Mouse (Mus musculus): ENCODE measurements around the gene Smad1. TPM values are rescaled to one million over a fixed set of nuclear protein-coding genes. Genes with fewer than 3 reads are reported as not detected.

Gene Smad1
- total RNA-seq, 2 experiments from 2014 or later, result 16.4 to 18.2 TPM

DNA sequence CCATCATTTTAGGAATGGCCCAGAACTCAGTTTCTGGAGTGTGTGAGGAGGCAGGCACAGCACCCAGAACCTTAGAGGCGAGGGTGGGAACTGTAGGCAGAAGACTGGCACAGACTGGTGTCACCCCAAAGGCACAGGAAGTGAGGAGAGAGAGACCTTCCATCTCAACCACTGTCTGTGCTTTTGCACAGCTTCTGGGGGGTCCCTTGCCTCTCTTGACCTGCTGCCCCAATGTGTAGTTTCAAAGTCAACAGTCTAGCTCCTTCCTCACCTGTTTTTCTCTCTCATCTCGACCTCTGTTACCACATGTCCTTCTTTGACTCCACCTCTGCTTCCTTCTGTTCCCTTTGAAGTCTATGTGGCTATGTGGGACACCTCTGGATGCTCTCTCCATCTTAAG is 88.5 kb downstream of the Smad1 start:
- no peak for ATAC-seq (replicated peaks; ENCODE audit: poor library complexity, severe bottlenecking)

- no peak for ATAC-seq (replicated peaks; ENCODE audit: poor library complexity, severe bottlenecking)
Observed at GRCm38 (mm10) chr8:79305941-79306340, 93.4 kb downstream of the Smad1 start.

DNA sequence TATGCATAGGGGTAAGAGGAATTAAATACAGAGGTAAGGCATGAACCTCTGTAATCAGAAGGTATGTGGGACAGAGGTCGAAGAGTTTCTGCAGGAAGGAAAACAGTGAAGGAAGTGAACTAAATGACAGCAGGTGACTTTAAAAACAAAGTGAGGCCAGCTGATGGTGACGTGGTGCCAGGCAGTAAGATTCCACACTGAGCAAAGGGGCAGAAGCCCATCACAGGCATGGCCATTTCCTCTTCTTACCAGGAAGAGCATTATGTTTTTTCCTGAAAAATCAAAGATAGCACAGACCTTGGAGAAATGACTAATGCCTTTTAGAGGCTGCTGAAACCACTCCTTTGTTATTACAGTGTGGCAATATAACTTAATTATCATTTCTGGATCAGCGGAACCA is 97.8 kb downstream of the Smad1 start:
- ATAC-seq (replicated peaks; ENCODE audit: poor library complexity, severe bottlenecking), result no peak

- ATAC-seq (replicated peaks; ENCODE audit: poor library complexity, severe bottlenecking), result peak; percentile 52
Observed at GRCm38 (mm10) chr8:79299704-79300103, 99.6 kb downstream of the Smad1 start.

DNA sequence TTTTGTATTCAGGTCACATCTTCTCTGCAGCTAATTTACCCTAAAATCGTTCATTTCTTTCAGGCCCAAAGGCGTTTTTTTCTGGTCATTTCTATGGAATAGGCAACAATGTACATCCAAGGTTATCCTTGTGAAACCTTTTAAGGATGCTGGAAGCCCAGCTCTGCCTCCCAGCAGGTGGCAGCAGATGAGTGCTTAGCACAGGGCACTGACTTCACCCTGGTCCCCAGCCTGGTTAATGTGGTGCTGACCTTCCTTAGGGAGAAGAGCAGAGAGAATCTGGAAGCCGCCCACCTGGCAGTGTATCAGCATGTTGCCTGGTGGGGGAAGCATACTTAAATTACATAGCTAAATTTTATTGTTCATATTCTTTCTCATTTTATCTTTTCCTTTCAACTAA is 101.6 kb downstream of the Smad1 start:
- ATAC-seq (replicated peaks; ENCODE audit: poor library complexity, severe bottlenecking), result no peak

DNA sequence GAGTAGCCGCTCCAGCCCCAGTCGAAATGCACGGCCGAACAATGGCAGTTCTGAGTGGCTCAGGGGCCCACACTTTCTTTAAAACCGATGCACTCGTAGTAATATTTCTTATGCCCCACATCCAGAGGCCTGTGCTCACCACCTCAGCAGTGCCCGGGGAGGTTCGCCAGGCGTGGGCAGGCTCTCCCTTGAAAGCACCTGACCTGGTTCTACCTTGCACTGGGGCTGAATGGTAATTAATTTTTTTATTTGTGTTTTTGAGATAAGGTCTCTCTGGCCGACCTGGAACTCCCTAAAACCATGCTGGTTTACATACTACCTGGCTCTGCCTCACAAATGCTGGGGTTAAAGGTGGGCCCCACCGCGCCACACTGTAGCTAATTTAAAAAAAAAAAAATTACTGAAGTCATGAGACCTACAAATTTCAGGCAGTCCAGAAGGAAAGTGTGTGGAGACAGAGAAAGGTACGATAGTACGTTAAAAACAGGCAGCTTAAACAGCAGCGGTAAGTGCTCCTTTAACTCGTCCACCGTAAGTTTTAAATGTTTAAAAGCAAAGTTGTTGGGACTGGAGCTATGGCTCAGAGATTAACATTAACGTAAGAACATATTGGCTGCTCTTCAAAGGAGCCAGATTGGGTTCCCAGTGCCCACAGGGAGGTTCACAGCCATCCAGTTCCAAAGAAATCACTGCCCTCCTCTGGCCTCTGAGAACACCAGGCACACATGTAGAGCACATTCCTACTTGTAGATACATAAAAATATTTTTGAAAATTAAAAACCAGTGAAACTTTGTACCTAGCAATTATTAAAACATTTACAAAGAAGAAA is 103.8 kb downstream of the Smad1 start:
- no peak for ATAC-seq (replicated peaks; ENCODE audit: poor library complexity, severe bottlenecking)

DNA sequence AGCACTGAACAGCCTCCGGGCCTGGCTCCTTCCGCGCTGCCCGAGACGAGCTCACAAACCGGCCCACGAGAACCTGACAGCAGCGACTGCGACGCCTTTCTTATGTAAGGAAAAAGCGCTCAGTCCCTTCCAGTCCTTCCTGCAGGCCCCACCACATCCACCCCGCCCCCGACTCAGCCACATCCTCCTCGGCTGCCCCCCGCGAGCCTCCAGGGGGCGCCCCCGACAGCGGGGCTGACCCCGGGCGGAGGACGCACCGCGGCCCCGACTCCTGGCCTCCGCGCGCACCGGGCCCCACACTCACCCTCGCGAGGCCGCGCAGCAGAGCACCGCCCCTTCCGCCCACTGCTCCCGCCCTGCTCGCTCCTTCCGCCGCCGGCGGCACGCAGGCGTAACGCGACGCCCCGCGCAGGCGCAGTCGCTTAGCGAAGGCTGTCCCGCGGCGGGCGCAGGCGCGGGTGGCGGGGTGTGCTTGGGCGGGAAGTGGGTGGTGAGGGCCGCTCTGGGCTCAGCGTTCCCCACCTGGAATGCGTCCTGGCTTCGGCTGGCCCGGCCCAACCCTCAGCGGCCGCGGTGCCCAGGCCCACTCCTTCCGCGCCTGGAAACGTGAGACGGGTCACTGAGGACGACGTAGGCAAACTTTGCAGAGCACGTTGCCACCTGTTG is 104.6 kb downstream of the Smad1 start, which contains the start of gene Mmaa:
Gene Mmaa (minus strand): TSS at position 328 of the 666 bp plus-strand sequence.
- peak; percentile 90 for ATAC-seq (replicated peaks; ENCODE audit: poor library complexity, severe bottlenecking)

- ATAC-seq (replicated peaks; ENCODE audit: poor library complexity, severe bottlenecking), result no peak
Observed at GRCm38 (mm10) chr8:79293841-79294240, 105.5 kb downstream of the Smad1 start.

DNA sequence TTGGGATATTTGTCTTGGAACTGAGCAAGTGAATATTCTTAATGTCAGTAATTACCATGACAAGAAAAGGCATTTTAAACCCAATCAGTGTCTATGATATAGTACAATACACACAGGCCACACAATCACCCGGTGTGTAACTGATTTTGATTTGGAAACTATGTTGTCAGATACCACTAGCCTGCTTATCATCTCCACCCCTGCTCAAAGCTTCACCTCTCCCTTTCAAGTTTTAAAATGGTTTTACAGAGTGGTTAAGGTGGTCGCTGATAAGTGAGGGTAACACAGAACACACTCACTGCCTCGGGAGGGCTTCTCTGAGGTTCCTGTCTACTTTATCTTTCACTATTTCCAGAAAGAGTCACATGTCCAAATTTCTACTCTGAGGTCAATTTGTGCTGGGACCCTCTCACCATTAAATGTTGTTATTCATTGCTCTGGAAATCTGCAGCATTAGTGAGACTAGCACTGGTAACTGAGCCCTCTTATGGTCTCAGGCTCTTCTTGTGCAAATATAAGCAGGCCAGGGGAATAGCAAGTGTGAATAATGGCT is 106.5 kb downstream of the Smad1 start:
- ATAC-seq (replicated peaks; ENCODE audit: poor library complexity, severe bottlenecking), result no peak

- ATAC-seq (replicated peaks; ENCODE audit: poor library complexity, severe bottlenecking), result no peak
Observed at GRCm38 (mm10) chr8:79289592-79289991, 109.7 kb downstream of the Smad1 start.

DNA sequence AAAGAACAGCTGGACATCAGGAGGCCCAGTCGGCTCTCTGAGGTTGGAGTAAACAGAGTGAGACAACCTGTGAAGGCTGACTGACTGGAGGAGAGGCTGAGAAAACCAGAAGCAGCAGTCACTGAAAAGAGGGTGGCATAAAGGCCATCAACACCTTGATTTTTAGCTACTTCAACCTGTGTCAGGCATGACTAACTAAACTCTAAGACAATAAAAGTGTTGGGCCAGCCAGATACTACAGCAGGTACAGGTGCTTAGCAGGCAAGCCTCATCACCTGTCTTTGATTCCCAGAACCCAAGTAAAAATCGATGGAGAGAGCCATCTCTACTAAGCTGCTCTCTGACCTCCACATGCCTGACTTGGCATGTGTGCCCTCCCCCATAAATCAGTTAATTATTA is 110.6 kb downstream of the Smad1 start:
- ATAC-seq (replicated peaks; ENCODE audit: poor library complexity, severe bottlenecking), result no peak

Other genes with a start within 250 kb of the Smad1 start
- gene 1700011L22Rik, start 150.9 kb downstream of the Smad1 start, total RNA-seq (2014; fragmentation: Nextera tagmentation), result not detected in 2 replicates
- gene 1700011L22Rik, start 150.9 kb downstream of the Smad1 start, total RNA-seq (2017), result not detected in 2 replicates
- 2.0 and 2.5 TPM in 2 replicates for gene Mmaa, start 104.6 kb downstream of the Smad1 start, total RNA-seq (2014; fragmentation: Nextera tagmentation)
- 3.6 and 7.0 TPM in 2 replicates for gene Mmaa, start 104.6 kb downstream of the Smad1 start, total RNA-seq (2017)
- 77.1 and 77.9 TPM in 2 replicates for gene Otud4, start 240.1 kb upstream of the Smad1 start, total RNA-seq (2014; fragmentation: Nextera tagmentation)
- 70.8 and 81.2 TPM in 2 replicates for gene Otud4, start 240.1 kb upstream of the Smad1 start, total RNA-seq (2017)